Mouse (Mus musculus) cerebellum, postnatal 4 days (tissue): ENCODE results near the gene Flad1.

Source experiments
- DNase-seq, 2 experiments: peaks; one replicate each; pipeline ENCODE4 v3.0.0; 2022; ENCODE audit warnings: low spot score in 2 of 2, mixed read lengths in 1 of 2

The Flad1 gene

GRCm38 (mm10) chr3:89396654-89397005, 15.0 kb downstream of the Flad1 start:
- no peak for DNase-seq

GRCm38 (mm10) chr3:89395806-89396653, 15.6 kb downstream of the Flad1 start:
- peak in 1 of 2 experiments; percentile 61 for DNase-seq

- no peak for DNase-seq
Measured at GRCm38 (mm10) chr3:89395419-89395805, 16.3 kb downstream of the Flad1 start.

GRCm38 (mm10) chr3:89394894-89395256, 16.8 kb downstream of the Flad1 start:
- peak in 1 of 2 experiments; percentile 80 for DNase-seq

- DNase-seq, result peak in 1 of 2 experiments; percentile 69
Measured at GRCm38 (mm10) chr3:89394006-89394893, 17.4 kb downstream of the Flad1 start, which contains the start of gene Zbtb7b. Gene Zbtb7b, minus strand, starts transcription at chr3:89394776.

GRCm38 (mm10) chr3:89393605-89394004, 18.1 kb downstream of the Flad1 start:
- DNase-seq, result peak; percentile 92 to 96

- DNase-seq, result no peak
Measured at GRCm38 (mm10) chr3:89392871-89393311, 18.8 kb downstream of the Flad1 start.

- no peak for DNase-seq
Measured at GRCm38 (mm10) chr3:89391663-89392511, 19.8 kb downstream of the Flad1 start.

- DNase-seq, result no peak
Measured at GRCm38 (mm10) chr3:89390699-89391662, 20.7 kb downstream of the Flad1 start.

- DNase-seq, result no peak
Measured at GRCm38 (mm10) chr3:89390111-89390515, 21.6 kb downstream of the Flad1 start.

GRCm38 (mm10) chr3:89388901-89389740, 22.5 kb downstream of the Flad1 start:
- DNase-seq, result no peak

GRCm38 (mm10) chr3:89388134-89388881, 23.4 kb downstream of the Flad1 start:
- DNase-seq, result no peak

- no peak for DNase-seq
Measured at GRCm38 (mm10) chr3:89387632-89388031, 24.0 kb downstream of the Flad1 start.

GRCm38 (mm10) chr3:89386438-89387420, 24.9 kb downstream of the Flad1 start:
- DNase-seq, result no peak

- no peak for DNase-seq
Measured at GRCm38 (mm10) chr3:89385451-89385850, 26.2 kb downstream of the Flad1 start.

- DNase-seq, result no peak
Measured at GRCm38 (mm10) chr3:89384331-89385076, 27.2 kb downstream of the Flad1 start.
